In genomic region chr1:133048690-133049089, GRCm38 (mm10) we compare ENCODE assay signal across 13 mouse cellular contexts. TPM values are rescaled to one million over a fixed set of nuclear protein-coding genes. Genes with fewer than 3 reads are reported as not detected.
DNase-seq lines count a peak whose midpoint lies in the region; ATAC-seq and TF ChIP-seq lines count a peak whose summit lies in the region.
"Had no signal": no experiment of that assay in that cellular context is flagged by ENCODE, and none has a peak within 500 bp of the region (broad histone marks: within the 10 kb centered on the region; RNA-seq: fewer than 3 reads in every experiment).

No protein-coding gene starts in this region.

- TF ChIP-seq EP300 in heart, postnatal 0 days (IDR thresholded peaks at IDR 0.05; ENCODE audit: low read depth) = no peak
- TF ChIP-seq EP300 in stomach, postnatal 0 days (optimal IDR thresholded peaks at IDR 0.05) = no peak

- H3K4me1 ChIP-seq in heart, postnatal 0 days (ENCODE audit: control insufficient read depth, insufficient read depth) = peaks cover 22% of the 10 kb centered on the region
- peaks cover 68% of the 10 kb centered on the region for H3K4me1 ChIP-seq in forebrain, embryonic 12.5 days
- H3K4me1 ChIP-seq in hindbrain, embryonic 14.5 days (replicated peaks; ENCODE audit: control insufficient read depth, insufficient read depth, low read length) = peaks cover 45% of the 10 kb centered on the region
- H3K4me1 ChIP-seq in neural tube, embryonic 13.5 days (replicated peaks) = peaks cover 71% of the 10 kb centered on the region
- peaks cover 2% of the 10 kb centered on the region for H3K4me1 ChIP-seq in stomach, postnatal 0 days (replicated peaks; ENCODE audit: control insufficient read depth, insufficient read depth)

- no peak for TF ChIP-seq CTCF in heart, postnatal 0 days (IDR thresholded peaks at IDR 0.05; ENCODE audit: low read depth)
- no peak for TF ChIP-seq CTCF in stomach, postnatal 0 days (IDR thresholded peaks at IDR 0.05; ENCODE audit: low read depth)

- H3K4me3 ChIP-seq in heart, postnatal 0 days (ENCODE audit: low read depth, low read length) = no peak overlapping the region
- H3K4me3 ChIP-seq in forebrain, embryonic 12.5 days (replicated peaks) = peak overlapping the region; percentile 92
- H3K4me3 ChIP-seq in hindbrain, embryonic 14.5 days (replicated peaks; ENCODE audit: low read length) = no peak overlapping the region
- H3K4me3 ChIP-seq in neural tube, embryonic 13.5 days = no peak overlapping the region
- H3K4me3 ChIP-seq in stomach, postnatal 0 days (ENCODE audit: low read depth, low read length) = no peak overlapping the region
- H3K4me3 ChIP-seq: intestine, embryonic 15.5 days had no signal

- no peaks in the 10 kb centered on the region for H3K27me3 ChIP-seq in heart, postnatal 0 days (ENCODE audit: control insufficient read depth, insufficient read depth, low read length)
- H3K27me3 ChIP-seq in forebrain, embryonic 12.5 days = no peaks in the 10 kb centered on the region
- H3K27me3 ChIP-seq in hindbrain, embryonic 14.5 days (ENCODE audit: control insufficient read depth, insufficient read depth, low read length) = no peaks in the 10 kb centered on the region
- no peaks in the 10 kb centered on the region for H3K27me3 ChIP-seq in neural tube, embryonic 13.5 days
- H3K27me3 ChIP-seq in stomach, postnatal 0 days (ENCODE audit: control insufficient read depth, insufficient read depth, low read length) = no peaks in the 10 kb centered on the region
- H3K27me3 ChIP-seq: intestine, embryonic 15.5 days had no signal

- no peak for ATAC-seq in heart, postnatal 0 days (ENCODE audit: insufficient read depth, low read depth)
- ATAC-seq in forebrain, embryonic 12.5 days (ENCODE audit: low FRiP score) = no peak
- no peak for ATAC-seq in hindbrain, embryonic 14.5 days (ENCODE audit: low FRiP score)
- ATAC-seq in neural tube, embryonic 13.5 days (ENCODE audit: low read depth) = no peak
- ATAC-seq in stomach, postnatal 0 days (ENCODE audit: low FRiP score, low TSS enrichment) = no peak
- ATAC-seq: intestine, embryonic 15.5 days had no signal

- DNase-seq in heart, postnatal 0 days (ENCODE audit: low spot score) = no peak
- DNase-seq in heart, postnatal 10 days = no peak
- no peak for DNase-seq in hindbrain, embryonic 14.5 days (ENCODE audit: low spot score)
- DNase-seq in kidney, postnatal 10 days = no peak
- no peak for DNase-seq in stomach, postnatal 0 days (ENCODE audit: low spot score)
- DNase-seq: adrenal gland, postnatal 36 days; cerebellum, adult 11-12 months; left cerebral cortex, postnatal 4 days; lung, adult 18-20 months; thymus, postnatal 4 days had no signal

- H3K36me3 ChIP-seq in heart, postnatal 0 days (replicated peaks; ENCODE audit: control insufficient read depth, insufficient read depth, low read length) = no peaks in the 10 kb centered on the region
- H3K36me3 ChIP-seq in forebrain, embryonic 12.5 days (replicated peaks) = no peaks in the 10 kb centered on the region
- H3K36me3 ChIP-seq in hindbrain, embryonic 14.5 days (replicated peaks; ENCODE audit: control insufficient read depth, insufficient read depth) = no peaks in the 10 kb centered on the region
- no peaks in the 10 kb centered on the region for H3K36me3 ChIP-seq in neural tube, embryonic 13.5 days
- no peaks in the 10 kb centered on the region for H3K36me3 ChIP-seq in stomach, postnatal 0 days (ENCODE audit: control insufficient read depth, insufficient read depth, low read length)
- H3K36me3 ChIP-seq: intestine, embryonic 15.5 days had no signal

- intact Hi-C loops in heart, postnatal 10 days (cut with DNase I) = no loop called here

- H3K9me3 ChIP-seq in heart, postnatal 0 days (replicated peaks; ENCODE audit: control insufficient read depth, low read length) = no peaks in the 10 kb centered on the region
- no peaks in the 10 kb centered on the region for H3K9me3 ChIP-seq in forebrain, embryonic 12.5 days
- no peaks in the 10 kb centered on the region for H3K9me3 ChIP-seq in hindbrain, embryonic 14.5 days (ENCODE audit: control insufficient read depth, low read length)
- H3K9me3 ChIP-seq in neural tube, embryonic 13.5 days = no peaks in the 10 kb centered on the region
- H3K9me3 ChIP-seq in stomach, postnatal 0 days (ENCODE audit: control insufficient read depth, low read length) = no peaks in the 10 kb centered on the region
- H3K9me3 ChIP-seq: intestine, embryonic 15.5 days had no signal

- H3K4me2 ChIP-seq in heart, postnatal 0 days (ENCODE audit: low read depth, low read length) = peak overlapping the region; percentile 14
- peak overlapping the region; percentile 76 for H3K4me2 ChIP-seq in forebrain, embryonic 12.5 days
- peak overlapping the region; percentile 87 for H3K4me2 ChIP-seq in hindbrain, embryonic 14.5 days (replicated peaks)
- peak overlapping the region; percentile 84 for H3K4me2 ChIP-seq in neural tube, embryonic 13.5 days
- no peak overlapping the region for H3K4me2 ChIP-seq in stomach, postnatal 0 days (replicated peaks; ENCODE audit: low read depth)

- H3K9ac ChIP-seq in heart, postnatal 0 days (replicated peaks; ENCODE audit: low read depth, low read length) = no peak overlapping the region
- peak overlapping the region; percentile 38; the same call in 1 of the 2 replicates for H3K9ac ChIP-seq in forebrain, embryonic 12.5 days
- H3K9ac ChIP-seq in hindbrain, embryonic 14.5 days = peak overlapping the region; percentile 18
- H3K9ac ChIP-seq in neural tube, embryonic 13.5 days = peak overlapping the region; percentile 57
- no peak overlapping the region for H3K9ac ChIP-seq in stomach, postnatal 0 days (ENCODE audit: low read length)
- H3K9ac ChIP-seq: intestine, embryonic 15.5 days had no signal

- no peak overlapping the region for H3K27ac ChIP-seq in heart, postnatal 0 days (ENCODE audit: low read depth)
- H3K27ac ChIP-seq in forebrain, embryonic 12.5 days = peak overlapping the region; percentile 63; the same call in 1 of the 2 replicates
- H3K27ac ChIP-seq in hindbrain, embryonic 14.5 days = no peak overlapping the region
- 0 out of 2 replicates have a peak overlapping the region, but pooled peaks have one; percentile 46 for H3K27ac ChIP-seq in neural tube, embryonic 13.5 days (replicated peaks)
- no peak overlapping the region for H3K27ac ChIP-seq in stomach, postnatal 0 days (replicated peaks)
- H3K27ac ChIP-seq: intestine, embryonic 15.5 days had no signal

- 41% methylated on average over 2 of the region's 2 CpGs for WGBS in heart, postnatal 0 days
- whole genome bisulfite sequencing in forebrain, embryonic 12.5 days = 30% methylated on average over 2 of the region's 2 CpGs
- 22% methylated on average over 2 of the region's 2 CpGs for WGBS in hindbrain, embryonic 14.5 days
- WGBS in neural tube, embryonic 13.5 days = 26% methylated on average over 2 of the region's 2 CpGs
- 54% methylated on average over 2 of the region's 2 CpGs for WGBS in stomach, postnatal 0 days

RNA-seq across cellular contexts. Expression of gene Pik3c2b, which starts 3.2 kb away (rescaled TPM):
- 16.3 and 17.4 TPM in 2 replicates for total RNA-seq in heart, postnatal 0 days (2014; rRNA removed; ENCODE audit: low replicate concordance)
- 7.6 and 7.8 TPM in 2 replicates for polyA plus RNA-seq in heart, postnatal 0 days (2015; fragmentation: Nextera tagmentation; extraction: Ambion mirVana)
- total RNA-seq in heart, postnatal 10 days (2021) = 10 to 100 TPM; 26.1 to 36.5 TPM
- polyA plus RNA-seq in forebrain, embryonic 12.5 days (2016; fragmentation: Nextera tagmentation; extraction: Ambion mirVana) = 21.3 and 22.0 TPM in 2 replicates
- polyA plus RNA-seq in hindbrain, embryonic 14.5 days (2014; fragmentation: Nextera tagmentation; extraction: Ambion mirVana) = 13.7 and 14.8 TPM in 2 replicates
- 13.9 and 14.0 TPM in 2 replicates for polyA plus RNA-seq in neural tube, embryonic 13.5 days (2015; fragmentation: Nextera tagmentation; extraction: Ambion mirVana)
- polyA plus RNA-seq in stomach, postnatal 0 days (2015; fragmentation: Nextera tagmentation; extraction: Ambion mirVana) = 4.2 and 4.7 TPM in 2 replicates

RNA-seq across cellular contexts. Expression of gene Mdm4, which starts 18.3 kb away (rescaled TPM):
- 29.5 and 42.2 TPM in 2 replicates for total RNA-seq in heart, postnatal 0 days (2014; rRNA removed; ENCODE audit: low replicate concordance)
- polyA plus RNA-seq in heart, postnatal 0 days (2015; fragmentation: Nextera tagmentation; extraction: Ambion mirVana) = 11.9 and 13.4 TPM in 2 replicates
- 10 to 100 TPM; 48.9 to 49.0 TPM for total RNA-seq in heart, postnatal 10 days (2021)
- 52.8 and 53.1 TPM in 2 replicates for polyA plus RNA-seq in forebrain, embryonic 12.5 days (2016; fragmentation: Nextera tagmentation; extraction: Ambion mirVana)
- polyA plus RNA-seq in hindbrain, embryonic 14.5 days (2014; fragmentation: Nextera tagmentation; extraction: Ambion mirVana) = 42.4 and 51.8 TPM in 2 replicates
- 30.0 and 33.6 TPM in 2 replicates for polyA plus RNA-seq in neural tube, embryonic 13.5 days (2015; fragmentation: Nextera tagmentation; extraction: Ambion mirVana)
- 11.1 and 11.3 TPM in 2 replicates for polyA plus RNA-seq in stomach, postnatal 0 days (2015; fragmentation: Nextera tagmentation; extraction: Ambion mirVana)

Comparison
In these comparisons a context has a peak if more than half of its experiments do, and no peak if none do; other contexts are left out.
1. H3K27ac ChIP-seq: peak in forebrain, embryonic 12.5 days (single experiment) and neural tube, embryonic 13.5 days (single experiment); none in heart, postnatal 0 days (single experiment), hindbrain, embryonic 14.5 days (single experiment) and stomach, postnatal 0 days (single experiment).
2. H3K9ac ChIP-seq: peak in forebrain, embryonic 12.5 days (single experiment), hindbrain, embryonic 14.5 days (single experiment) and neural tube, embryonic 13.5 days (single experiment); none in heart, postnatal 0 days (single experiment) and stomach, postnatal 0 days (single experiment).